Mouse (Mus musculus) cerebellum, adult 2 months (tissue): ENCODE results near the gene Txnip.

ENCODE experiments used
- CTCF ChIP-seq: fragments of 200-500 bp; IDR thresholded peaks from 2 replicates; pipeline ENCODE4 v1.5.1; 2011; ENCODE audit warnings: low read depth, mild to moderate bottlenecking, control low read depth, low read length, moderate library complexity, borderline replicate concordance; ENCODE audit not compliant: insufficient read depth
- POLR2A ChIP-seq: fragments of 200-500 bp; IDR thresholded peaks from 2 replicates; pipeline ENCODE4 v1.6.1; 2011; ENCODE audit warnings: low read length, control low read depth, borderline replicate concordance; ENCODE audit not compliant: insufficient read depth

DNA sequence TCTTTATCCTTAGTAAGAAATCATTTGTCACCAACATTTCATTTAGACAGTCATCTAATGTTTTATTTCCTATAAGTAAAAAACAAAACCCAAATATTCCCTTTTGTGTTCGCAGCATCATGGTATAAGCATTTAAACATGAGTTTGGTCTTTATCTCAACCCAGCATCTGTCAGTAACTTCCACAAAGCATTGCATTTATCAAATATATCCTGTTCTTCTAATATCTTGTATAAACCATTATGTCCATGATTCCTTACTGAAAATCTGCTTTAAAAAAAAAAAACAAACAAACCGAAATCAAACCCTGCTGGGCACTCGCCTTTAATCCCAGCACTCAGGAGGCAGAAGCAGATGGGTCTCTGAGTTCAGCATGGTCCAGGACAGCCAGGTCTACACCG lies 48.9 kb downstream of the Txnip start:
- TF ChIP-seq POLR2A (no peak), CTCF (peak; percentile 2; the same call in 1 of the 2 replicates)
